Mouse (Mus musculus) kidney, adult 2 months (tissue): ENCODE measurements around the gene Rab5b.

Experiments used
- CTCF ChIP-seq: fragments of 200-500 bp; conservative IDR thresholded peaks from 2 replicates; pipeline ENCODE4 v1.5.1; 2011; ENCODE audit warnings: low read depth, mild to moderate bottlenecking, control low read depth, low read length, moderate library complexity, mixed read lengths; ENCODE audit not compliant: insufficient read depth, insufficient read length
- POLR2A ChIP-seq: fragments of 200-500 bp; IDR thresholded peaks from one replicate; pipeline ENCODE4 v1.6.1; 2011; ENCODE audit warnings: low read depth, low read length, control low read depth

- TF ChIP-seq POLR2A (no peak), CTCF (no peak)
These were observed 24.9 kb downstream of the Rab5b start for GRCm38 (mm10) chr10:128671148-128671547.
